Mouse (Mus musculus): ENCODE measurements around the gene Taar5.

DNA sequence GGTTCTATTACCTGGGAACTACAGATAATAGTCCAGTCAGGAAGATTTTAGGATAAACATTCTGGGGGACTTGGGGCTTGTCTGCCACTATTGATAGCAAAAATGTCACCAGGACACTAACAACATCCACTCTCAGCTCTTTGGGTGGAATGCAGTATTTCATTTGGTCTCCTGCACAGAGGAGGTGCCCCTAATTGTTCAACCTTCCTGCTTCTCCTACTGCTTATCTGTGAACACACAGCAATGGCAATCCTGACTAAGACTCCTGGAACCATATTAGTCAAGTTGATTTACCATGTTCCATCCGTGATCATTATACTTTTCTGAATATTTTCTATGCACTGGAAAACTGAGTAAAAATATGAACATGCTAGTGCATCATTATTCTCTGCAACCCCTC is 37.6 kb downstream of the Taar5 start:
- TF ChIP-seq ZC3H11A (IDR thresholded peaks at IDR 0.05; ENCODE audit: borderline replicate concordance, low read depth, low read length) (no peak), ZNF384 (IDR thresholded peaks at IDR 0.05; ENCODE audit: low read depth, low read length) (no peak)
